Mouse (Mus musculus): ENCODE results near the gene Pde10a. TPM values are rescaled to one million over a fixed set of nuclear protein-coding genes. Genes with fewer than 3 reads are reported as not detected.
"Not testable (repeated sequence)": the region's sequence is repeated elsewhere in the genome, so short reads cannot be mapped to it uniquely, and the experiment has no call there.

Gene Pde10a
- total RNA-seq, 2 experiments from 2014 or later: 0.07 to 0.27 TPM

DNA sequence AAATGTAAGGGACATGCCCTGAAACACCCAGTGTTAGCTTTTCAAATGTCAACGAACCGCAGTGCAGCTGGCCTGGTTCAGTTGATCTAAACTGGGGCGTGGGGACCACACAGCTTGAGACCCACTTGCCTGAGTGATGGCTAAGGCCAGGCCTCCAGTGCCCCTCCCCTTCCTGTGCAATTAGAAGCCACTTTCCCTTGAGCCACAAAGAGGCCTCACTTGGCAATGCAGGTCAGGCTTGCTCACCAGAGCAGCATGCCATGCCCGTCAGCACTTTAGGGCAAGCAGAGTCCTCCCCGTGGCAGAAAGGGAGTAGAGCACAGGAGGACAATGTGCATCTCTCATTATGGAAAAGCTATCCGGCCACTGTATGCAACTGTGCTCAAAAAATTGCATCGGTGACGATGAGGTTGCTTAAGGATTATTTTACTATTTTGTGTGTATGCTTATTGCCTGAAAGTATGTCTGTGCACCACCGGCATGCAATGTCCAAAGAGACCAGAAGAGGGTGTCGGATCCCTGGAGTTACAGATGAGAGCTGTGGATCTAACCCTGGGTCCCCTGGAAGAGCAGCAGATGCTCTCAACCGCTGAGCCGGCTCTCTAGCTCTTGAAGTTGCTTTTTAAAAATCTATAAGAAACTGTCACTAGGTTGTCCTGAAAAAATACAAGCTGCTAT, 114.7 kb downstream of the Pde10a start:
- ATAC-seq (ENCODE audit: poor library complexity, severe bottlenecking): no peak

DNA sequence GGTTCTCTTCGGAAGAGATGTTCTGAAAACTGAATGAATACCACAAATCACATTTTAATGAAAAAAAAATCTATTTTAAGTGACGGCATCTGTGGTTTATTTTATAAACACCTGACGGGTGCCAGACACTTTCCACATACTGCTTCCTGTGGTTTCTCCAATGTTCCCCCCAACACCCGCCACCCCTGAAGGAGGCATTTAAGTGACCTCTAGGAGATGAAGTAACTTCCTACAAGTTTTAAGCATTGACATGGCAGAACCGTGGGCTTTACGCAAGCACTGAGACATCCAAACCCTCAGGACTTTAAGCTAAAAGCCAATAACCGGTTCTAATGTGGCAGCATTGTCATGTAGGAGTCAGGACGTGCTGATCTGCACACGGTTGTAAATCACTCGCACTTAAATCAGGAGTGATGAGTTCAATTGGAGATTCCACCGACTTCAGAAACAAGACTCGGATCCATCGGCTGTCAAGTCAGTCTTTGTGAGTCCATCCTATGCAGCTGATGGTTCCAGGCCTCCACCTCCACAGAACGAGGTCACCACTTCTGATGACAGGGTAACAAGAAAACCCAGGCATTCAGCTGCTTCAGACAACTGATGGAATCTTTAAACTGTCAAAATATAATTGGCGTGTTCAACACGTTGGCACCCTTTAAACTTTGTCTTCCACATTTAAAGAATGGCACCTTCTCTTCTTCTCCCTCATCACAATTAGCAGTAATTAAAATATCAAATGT, 115.7 kb downstream of the Pde10a start:
- peak; percentile 49; the same call in 1 of the 2 replicates for ATAC-seq (ENCODE audit: poor library complexity, severe bottlenecking)

DNA sequence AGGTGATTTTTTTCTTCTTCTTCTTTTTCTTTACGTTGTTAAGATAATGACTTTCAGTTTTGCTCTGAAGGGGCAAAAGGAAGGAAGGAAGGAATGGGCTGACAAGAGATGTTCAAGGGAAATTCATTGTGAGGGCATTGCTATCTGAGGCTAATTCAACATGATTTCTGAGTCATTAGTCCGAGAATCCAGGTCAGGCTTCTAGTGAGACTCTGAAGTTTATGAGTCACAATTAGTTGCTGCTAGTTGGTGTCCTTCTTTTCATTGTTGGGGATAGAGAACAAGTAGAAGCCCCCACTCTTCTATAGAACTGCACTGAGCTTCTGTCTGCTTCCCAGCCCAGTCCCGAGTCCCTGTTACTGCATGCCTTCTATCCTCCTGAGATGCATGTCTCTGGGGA, 116.3 kb downstream of the Pde10a start:
- ATAC-seq (ENCODE audit: poor library complexity, severe bottlenecking): no peak

- no peak for ATAC-seq (ENCODE audit: poor library complexity, severe bottlenecking)
These were observed 117.2 kb downstream of the Pde10a start for GRCm38 (mm10) chr17:8642356-8642755.

GRCm38 (mm10) chr17:8647372-8647871, 122.2 kb downstream of the Pde10a start:
- no peak for ATAC-seq (ENCODE audit: poor library complexity, severe bottlenecking)

DNA sequence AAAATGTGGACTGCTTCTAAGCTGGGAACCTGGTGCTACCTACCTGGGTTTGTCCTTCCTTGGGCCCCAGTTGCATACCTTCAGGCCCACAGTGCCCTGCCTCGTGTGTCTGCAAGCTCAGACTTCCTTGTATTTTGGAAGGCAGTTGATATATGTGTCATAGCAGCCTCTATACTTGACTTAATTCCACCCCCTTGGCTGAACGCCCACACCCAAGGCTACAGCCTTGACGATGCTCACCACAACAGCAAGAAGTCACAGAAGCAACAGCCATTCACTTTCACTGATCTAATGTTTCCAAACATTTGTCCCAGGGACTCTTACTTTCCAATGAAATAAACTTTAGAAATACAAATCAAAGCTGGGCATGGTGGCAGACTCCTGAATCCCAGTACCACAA, 123.1 kb downstream of the Pde10a start:
- no peak for ATAC-seq (ENCODE audit: poor library complexity, severe bottlenecking)

- ATAC-seq (ENCODE audit: poor library complexity, severe bottlenecking): no peak
These were observed 127.6 kb downstream of the Pde10a start for GRCm38 (mm10) chr17:8652681-8653262.

GRCm38 (mm10) chr17:8657661-8658060, 132.5 kb downstream of the Pde10a start:
- no peak for ATAC-seq (ENCODE audit: poor library complexity, severe bottlenecking)

DNA sequence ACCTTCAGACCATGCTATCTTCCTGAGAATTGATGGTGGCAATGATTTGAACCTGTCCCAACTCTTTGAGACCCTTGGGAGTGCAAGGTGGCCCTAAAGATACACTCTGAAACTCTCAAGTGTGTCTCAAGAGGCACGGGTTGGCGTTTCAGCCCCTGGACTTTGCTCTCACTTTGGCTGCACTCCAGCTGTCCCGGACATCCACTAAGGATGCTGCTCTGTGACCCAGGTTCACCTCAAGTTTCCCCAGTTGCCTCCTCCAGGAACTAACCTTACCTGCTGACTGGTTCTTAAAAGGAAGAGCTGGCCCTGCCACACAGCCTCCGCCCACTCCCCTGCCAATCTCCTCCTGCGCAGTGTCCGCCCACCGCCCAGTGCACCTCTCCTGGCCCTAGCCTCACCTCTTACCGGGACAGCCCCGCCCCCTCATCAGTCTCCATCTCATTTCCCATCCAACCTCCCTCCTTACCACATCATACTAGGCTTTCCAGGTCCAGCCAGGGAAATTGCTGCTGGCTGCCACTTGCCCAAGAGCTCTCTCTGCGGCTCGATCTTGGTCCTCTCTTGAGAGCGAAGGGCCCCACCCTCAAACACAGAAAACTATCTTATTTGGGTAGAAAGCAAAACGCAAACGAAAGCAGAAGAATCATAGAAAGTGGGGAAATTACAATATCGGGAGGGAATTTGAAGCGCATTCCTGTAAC, 133.7 kb downstream of the Pde10a start:
- ATAC-seq (ENCODE audit: poor library complexity, severe bottlenecking): no peak

- no peak for ATAC-seq (ENCODE audit: poor library complexity, severe bottlenecking)
These were observed 141.7 kb downstream of the Pde10a start for GRCm38 (mm10) chr17:8666912-8667311.

GRCm38 (mm10) chr17:8674651-8675050, 149.5 kb downstream of the Pde10a start:
- ATAC-seq (ENCODE audit: poor library complexity, severe bottlenecking): no peak

DNA sequence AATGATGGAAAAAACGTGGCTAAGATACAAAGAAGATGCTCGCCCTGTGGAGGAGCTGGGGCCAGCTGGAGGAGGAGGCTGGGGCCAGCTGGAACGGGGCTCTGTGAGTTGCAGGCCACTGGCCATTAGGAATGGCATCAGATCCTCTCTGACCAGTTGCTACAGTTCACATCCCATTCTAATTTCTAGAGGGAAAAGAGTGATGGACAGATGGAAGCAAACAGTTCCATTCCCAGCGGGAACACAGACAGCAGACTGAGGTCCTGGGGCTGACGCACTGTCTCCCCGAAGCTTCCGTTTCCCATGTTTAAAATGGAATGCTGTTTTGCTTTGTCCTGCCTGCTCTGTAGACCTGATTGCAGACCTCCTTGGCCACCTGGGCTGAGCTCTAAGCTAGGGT, 161.2 kb downstream of the Pde10a start:
- no peak for ATAC-seq (ENCODE audit: poor library complexity, severe bottlenecking)

GRCm38 (mm10) chr17:8688096-8688495, 162.9 kb downstream of the Pde10a start:
- no peak for ATAC-seq (ENCODE audit: poor library complexity, severe bottlenecking)

GRCm38 (mm10) chr17:8698265-8698664, 173.1 kb downstream of the Pde10a start:
- no peak for ATAC-seq (ENCODE audit: poor library complexity, severe bottlenecking)

- no peak for ATAC-seq (ENCODE audit: poor library complexity, severe bottlenecking)
These were observed 173.6 kb downstream of the Pde10a start for GRCm38 (mm10) chr17:8698793-8699192.

GRCm38 (mm10) chr17:8701096-8701495, 175.9 kb downstream of the Pde10a start:
- no peak for ATAC-seq (ENCODE audit: poor library complexity, severe bottlenecking)

- ATAC-seq (ENCODE audit: poor library complexity, severe bottlenecking): no peak
These were observed 177.3 kb downstream of the Pde10a start for GRCm38 (mm10) chr17:8702503-8702902.

- ATAC-seq (ENCODE audit: poor library complexity, severe bottlenecking): no peak
These were observed 182.8 kb downstream of the Pde10a start for GRCm38 (mm10) chr17:8708006-8708405.

- ATAC-seq (ENCODE audit: poor library complexity, severe bottlenecking): not testable (repeated sequence)
These were observed 187.6 kb downstream of the Pde10a start for GRCm38 (mm10) chr17:8712734-8713133.

DNA sequence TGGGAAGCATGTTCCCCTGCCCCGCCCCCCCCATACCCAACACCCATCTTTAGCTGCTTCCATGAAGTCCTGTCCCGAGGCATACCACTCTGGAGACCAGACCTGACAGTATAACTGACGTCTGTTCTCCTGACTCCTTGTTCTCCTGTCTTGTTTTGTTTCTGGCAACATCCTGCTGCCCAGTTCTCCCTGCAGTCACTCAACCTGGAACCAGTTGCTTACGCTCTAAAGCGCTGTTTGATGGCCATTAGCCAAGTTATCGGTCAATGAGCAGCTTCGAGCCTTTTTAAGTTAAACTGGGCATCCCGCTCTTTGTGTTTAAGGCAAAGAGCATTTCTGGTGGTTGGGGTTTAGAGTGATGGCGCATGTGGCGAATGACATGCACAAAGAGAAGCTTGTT, 195.8 kb downstream of the Pde10a start:
- no peak for ATAC-seq (ENCODE audit: poor library complexity, severe bottlenecking)

DNA sequence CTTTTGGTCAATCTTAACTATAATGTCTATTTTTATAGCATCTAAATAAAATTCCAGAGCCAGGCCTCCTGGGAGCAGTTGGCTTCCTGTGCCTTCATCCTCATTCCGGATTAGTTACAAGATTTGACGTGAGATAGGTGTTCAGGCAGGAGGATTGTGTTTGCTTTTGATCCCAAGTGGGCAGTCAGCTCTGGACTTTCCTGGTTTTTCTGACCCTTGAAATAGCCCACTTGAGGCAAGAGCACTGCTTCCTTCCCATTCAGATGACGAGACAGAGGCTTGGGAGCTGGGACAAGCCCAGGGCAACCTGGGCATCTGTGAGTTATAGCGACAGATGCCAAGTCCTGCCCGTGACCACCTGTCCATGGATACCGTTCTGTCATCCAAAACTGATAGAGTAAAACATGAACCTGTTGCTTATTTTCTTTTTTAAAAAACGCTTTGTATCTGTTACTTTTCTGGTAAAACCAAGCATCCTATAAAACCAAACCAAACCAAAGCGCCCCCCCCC, 199.3 kb downstream of the Pde10a start:
- ATAC-seq (ENCODE audit: poor library complexity, severe bottlenecking): no peak

Measured in megakaryocyte, adult 5-6 weeks (primary cell).